8 mouse cellular contexts compared by ENCODE assay signal in genomic region chr2:126552357-126553290, GRCm38 (mm10). TPM values are rescaled to one million over a fixed set of nuclear protein-coding genes. Genes with fewer than 3 reads are reported as not detected.
DNase-seq lines count a peak whose midpoint lies in the region; ATAC-seq and TF ChIP-seq lines count a peak whose summit lies in the region.

Gene Slc27a2, plus strand, starts transcription at chr2:126552407.

- H3K36me3 ChIP-seq in lung, postnatal 0 days (ENCODE audit: insufficient read depth, low read length), result no peaks in the 10 kb centered on the region

- ATAC-seq in hematopoietic stem cell, adult 5-6 weeks (replicated peaks in 1 of 2; ENCODE audit: insufficient read depth in 1 of 2, low FRiP score in 2 of 2, low TSS enrichment in 1 of 2, low read depth in 1 of 2, poor library complexity in 2 of 2, severe bottlenecking in 2 of 2), result peak; percentile 50 to 61; a peak in 3 of 4 replicates
- ATAC-seq in lung, postnatal 0 days, result peak; percentile 65

- no peak within 1 kb of the TSS for H3K9ac ChIP-seq in lung, postnatal 0 days (replicated peaks; ENCODE audit: low read depth)

- WGBS in lung, postnatal 0 days, result 3% methylated on average over 41 of the region's 61 CpGs

- H3K4me1 ChIP-seq in lung, postnatal 0 days (ENCODE audit: insufficient read depth, low read depth, low read length), result no peaks in the 10 kb centered on the region; the same call in 1 of the 2 replicates

- peaks cover 28% of the 10 kb centered on the region for H3K27me3 ChIP-seq in lung, postnatal 0 days (replicated peaks; ENCODE audit: insufficient read depth, low read length)

- TF ChIP-seq CTCF in lung, postnatal 0 days (IDR thresholded peaks at IDR 0.05), result no peak

- H3K27ac ChIP-seq in lung, postnatal 0 days (ENCODE audit: low read length), result no peak within 1 kb of the TSS

- TF ChIP-seq EP300 in lung, postnatal 0 days (IDR thresholded peaks at IDR 0.05), result no peak

- peak within 1 kb of the TSS; percentile 84 for H3K4me2 ChIP-seq in lung, postnatal 0 days (replicated peaks; ENCODE audit: low read depth, low read length)

- H3K9me3 ChIP-seq in lung, postnatal 0 days (ENCODE audit: low read length), result no peaks in the 10 kb centered on the region

- DNase-seq in spleen, postnatal 10 days (ENCODE audit: low spot score in 2 of 2), result peak; percentile 7 to 18
- no peak for DNase-seq in spleen, postnatal 14 days (ENCODE audit: low spot score in 2 of 2)
- peak; percentile 20 for DNase-seq in embryo, embryonic 11.5 days (ENCODE audit: low read depth, low spot score)
- peak in 1 of 2 experiments; percentile 16 for DNase-seq in layer of hippocampus, adult 8-10 months (ENCODE audit: low spot score in 2 of 2)
- peak; percentile 36 for DNase-seq in lung, postnatal 0 days (ENCODE audit: low spot score)
- peak; percentile 70 for DNase-seq in retina, postnatal 1 day
- no peak for DNase-seq in gastrocnemius, postnatal 36 days

- intact Hi-C loops in gastrocnemius, postnatal 36 days (cut with DNase I), result no loop called here

- peak within 1 kb of the TSS; percentile 42 for H3K4me3 ChIP-seq in lung, postnatal 0 days (ENCODE audit: low read depth, low read length)

RNA-seq across cellular contexts. Expression of gene Slc27a2, which starts in this region (rescaled TPM):
- 3.4 and 5.8 TPM in 2 replicates for total RNA-seq in hematopoietic stem cell, adult 5-6 weeks (2017)
- total RNA-seq in layer of hippocampus, adult 8-10 months (2022), result 10 to 100 TPM; 13.1 to 14.7 (median 13.3) TPM
- polyA plus RNA-seq in lung, postnatal 0 days (2015; fragmentation: Nextera tagmentation; extraction: Ambion mirVana), result 1.0 and 1.2 TPM in 2 replicates
- not detected for total RNA-seq in gastrocnemius, postnatal 36 days (2021)

Comparison
In these comparisons a context has a peak if more than half of its experiments do, and no peak if none do; other contexts are left out.
1. DNase-seq: peak in spleen, postnatal 10 days (2 of 2), embryo, embryonic 11.5 days (single experiment), lung, postnatal 0 days (single experiment) and retina, postnatal 1 day (single experiment); none in spleen, postnatal 14 days (0 of 2) and gastrocnemius, postnatal 36 days (0 of 2).